Mouse (Mus musculus) testis, adult 2 months (tissue): ENCODE results near the gene Tmem238.

Experiments used
- CTCF ChIP-seq: fragments of 200-500 bp; IDR thresholded peaks from 2 replicates; pipeline ENCODE4 v1.5.1; 2012; ENCODE audit warnings: low read depth, mild to moderate bottlenecking, inconsistent platforms, low read length, moderate library complexity; ENCODE audit not compliant: control insufficient read depth, insufficient read depth, insufficient replicate concordance
- POLR2A ChIP-seq: fragments of 200-500 bp; IDR thresholded peaks from 2 replicates; pipeline ENCODE4 v1.6.1; 2012; ENCODE audit warnings: low read depth, mild to moderate bottlenecking, inconsistent platforms, low read length, moderate library complexity; ENCODE audit not compliant: control insufficient read depth

DNA sequence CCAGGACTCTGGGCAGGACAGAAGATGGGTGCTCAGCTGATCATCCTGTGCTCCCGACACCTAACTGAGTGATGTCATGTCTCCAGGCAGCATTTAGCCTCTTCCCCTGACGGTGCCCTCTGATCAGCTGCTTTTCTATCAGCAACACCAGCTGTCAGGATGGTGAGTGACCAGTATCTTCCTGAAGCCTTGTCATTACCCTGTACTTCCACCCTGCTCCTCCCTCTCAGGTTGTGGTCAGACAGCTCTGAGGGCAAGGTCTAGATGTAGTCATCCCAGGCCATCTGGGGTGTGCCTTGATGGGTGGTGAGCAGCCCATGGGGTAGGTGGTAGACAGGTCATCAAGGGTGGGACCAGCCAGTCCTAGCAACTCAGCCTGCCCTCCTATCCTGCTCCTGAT is 40.3 kb downstream of the Tmem238 start:
- TF ChIP-seq POLR2A, result peak; percentile 22; the same call in 1 of the 2 replicates
- no peak for TF ChIP-seq CTCF
